Mouse (Mus musculus) bone marrow, adult 2 months (tissue): ENCODE data around the gene Rasd1.

Experiments used
- CTCF ChIP-seq: fragments of 200-500 bp; IDR thresholded peaks from 2 replicates; pipeline ENCODE4 v1.5.1; 2011; ENCODE audit warnings: low read length, control low read depth; ENCODE audit not compliant: control insufficient read depth, insufficient read depth
- POLR2A ChIP-seq: fragments of 200-500 bp; IDR thresholded peaks from 2 replicates; pipeline ENCODE4 v1.6.1; 2011; ENCODE audit warnings: low read depth, mild to moderate bottlenecking, control low read depth, low read length, borderline replicate concordance; ENCODE audit not compliant: control insufficient read depth

DNA sequence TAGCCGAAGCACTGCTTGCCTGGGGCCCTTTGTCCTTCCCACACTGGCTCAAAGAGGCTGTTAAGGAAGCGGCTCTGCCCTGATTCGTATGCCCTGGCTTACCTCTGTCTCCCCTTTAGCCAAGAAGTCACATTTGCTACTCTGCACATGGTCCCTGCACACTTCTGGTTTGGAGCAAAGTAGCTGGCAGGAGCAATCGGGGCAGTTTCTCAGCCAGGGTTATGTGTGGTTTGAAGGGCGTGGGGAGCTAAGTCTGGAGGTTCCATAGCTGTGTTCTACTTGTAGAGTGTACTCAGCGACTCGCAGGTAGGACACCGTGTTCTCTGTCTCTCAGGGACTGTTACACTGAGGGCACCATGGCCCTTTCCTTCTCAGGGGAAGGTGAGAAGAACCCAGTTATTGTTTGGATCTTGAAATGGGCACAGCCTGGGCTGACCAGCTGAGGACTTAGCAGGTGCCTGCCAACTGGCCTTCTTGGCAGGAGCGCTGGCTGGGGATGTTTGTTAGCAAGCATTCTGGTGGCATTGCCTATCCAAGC, 3.3 kb downstream of the Rasd1 start:
- no peak for TF ChIP-seq POLR2A
- no peak for TF ChIP-seq CTCF
